Mouse (Mus musculus): ENCODE measurements around the gene Clmn.

DNA sequence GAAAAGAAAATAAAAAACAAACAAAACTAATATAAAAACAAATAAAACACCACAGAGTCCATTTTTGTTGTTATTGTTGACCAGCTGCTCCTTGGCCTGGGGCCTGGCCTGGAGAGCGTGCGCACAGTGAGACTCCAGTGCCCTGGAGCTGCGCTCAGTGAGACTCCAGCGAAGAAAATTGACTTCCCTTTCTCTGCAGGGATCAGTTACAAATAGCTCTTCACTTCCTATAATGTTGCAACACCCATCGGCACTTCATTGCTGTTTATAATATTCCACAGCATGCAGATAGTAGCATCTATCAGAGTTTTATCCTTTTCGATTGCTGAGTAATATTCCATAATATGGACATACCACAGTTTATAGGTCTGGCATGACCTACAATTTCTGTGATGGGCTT, 28.6 kb downstream of the Clmn start:
- no peak for TF ChIP-seq USF2 (IDR thresholded peaks at IDR 0.05; ENCODE audit: borderline replicate concordance in 1 of 2, insufficient read depth in 1 of 2, low read depth in 1 of 2, low read length in 2 of 2)
- TF ChIP-seq USF1 (IDR thresholded peaks at IDR 0.05; ENCODE audit: low read depth, low read length) = no peak
- TF ChIP-seq CTCF (IDR thresholded peaks at IDR 0.05 in 2 of 3, conservative IDR thresholded peaks at IDR 0.05 in 1 of 3; ENCODE audit: control insufficient read depth in 1 of 3, insufficient read depth in 1 of 3, low read depth in 2 of 3, low read length in 3 of 3, poor library complexity in 1 of 3, severe bottlenecking in 1 of 3) = no peak
- TF ChIP-seq BHLHE40 (IDR thresholded peaks at IDR 0.05; ENCODE audit: borderline replicate concordance, low read depth, low read length) = no peak
- TF ChIP-seq ELF1 (IDR thresholded peaks at IDR 0.05; ENCODE audit: low read depth, low read length) = no peak
- no peak for TF ChIP-seq ZKSCAN1 (IDR thresholded peaks at IDR 0.05; ENCODE audit: low read depth, low read length)
- no peak for TF ChIP-seq MAX (IDR thresholded peaks at IDR 0.05; ENCODE audit: low read length)
- TF ChIP-seq RCOR1 (IDR thresholded peaks at IDR 0.05; ENCODE audit: low read depth, low read length) = no peak
- no peak for TF ChIP-seq MXI1 (IDR thresholded peaks at IDR 0.05; ENCODE audit: low read depth, low read length)
